Mouse (Mus musculus) E14TG2a.4 (cell line): ENCODE data around the gene Gfra1.

ENCODE experiments used
- CTCF ChIP-seq: conservative IDR thresholded peaks from 2 replicates; pipeline ENCODE4 v1.5.1; 2014; ENCODE audit warnings: low read length
- NANOG ChIP-seq: IDR thresholded peaks from 2 replicates; pipeline ENCODE4 v1.6.1; 2014; ENCODE audit warnings: borderline replicate concordance, low read length, mixed read lengths
- POU5F1 ChIP-seq: IDR thresholded peaks from 2 replicates; pipeline ENCODE4 v1.6.1; 2014; ENCODE audit warnings: low read length, borderline replicate concordance

DNA sequence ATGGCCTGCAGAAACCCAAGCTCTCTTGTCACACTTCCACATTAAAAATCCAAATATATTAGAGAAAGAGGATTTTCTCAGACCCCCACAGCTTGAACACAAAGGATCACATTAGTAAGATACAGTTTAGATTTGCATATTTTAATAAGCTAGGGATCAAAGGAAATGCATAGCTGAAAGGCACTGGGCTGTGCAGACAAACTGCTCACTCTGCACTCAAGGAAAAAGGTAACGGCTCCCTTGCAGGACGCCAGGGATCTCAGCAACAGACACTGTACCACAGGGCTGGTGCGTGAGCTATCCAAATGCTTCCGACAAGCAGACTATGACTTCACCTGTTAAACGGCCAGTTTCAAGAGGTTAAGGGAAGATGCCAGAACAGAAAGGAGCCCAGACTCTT, 127.7 kb downstream of the Gfra1 start:
- TF ChIP-seq POU5F1 (no peak), CTCF (no peak), NANOG (no peak)
